Mouse (Mus musculus) olfactory bulb, adult 2 months (tissue): ENCODE data around the gene Sppl3.

ENCODE experiments used
- CTCF ChIP-seq: fragments of 200-500 bp; IDR thresholded peaks from 2 replicates; pipeline ENCODE4 v1.5.1; 2012; ENCODE audit warnings: low read depth, mild to moderate bottlenecking, low read length, moderate library complexity; ENCODE audit not compliant: insufficient read depth
- POLR2A ChIP-seq: fragments of 200-500 bp; IDR thresholded peaks from 2 replicates; pipeline ENCODE4 v1.6.1; 2012; ENCODE audit warnings: mild to moderate bottlenecking, low read depth, low read length, moderate library complexity; ENCODE audit not compliant: insufficient read depth

DNA sequence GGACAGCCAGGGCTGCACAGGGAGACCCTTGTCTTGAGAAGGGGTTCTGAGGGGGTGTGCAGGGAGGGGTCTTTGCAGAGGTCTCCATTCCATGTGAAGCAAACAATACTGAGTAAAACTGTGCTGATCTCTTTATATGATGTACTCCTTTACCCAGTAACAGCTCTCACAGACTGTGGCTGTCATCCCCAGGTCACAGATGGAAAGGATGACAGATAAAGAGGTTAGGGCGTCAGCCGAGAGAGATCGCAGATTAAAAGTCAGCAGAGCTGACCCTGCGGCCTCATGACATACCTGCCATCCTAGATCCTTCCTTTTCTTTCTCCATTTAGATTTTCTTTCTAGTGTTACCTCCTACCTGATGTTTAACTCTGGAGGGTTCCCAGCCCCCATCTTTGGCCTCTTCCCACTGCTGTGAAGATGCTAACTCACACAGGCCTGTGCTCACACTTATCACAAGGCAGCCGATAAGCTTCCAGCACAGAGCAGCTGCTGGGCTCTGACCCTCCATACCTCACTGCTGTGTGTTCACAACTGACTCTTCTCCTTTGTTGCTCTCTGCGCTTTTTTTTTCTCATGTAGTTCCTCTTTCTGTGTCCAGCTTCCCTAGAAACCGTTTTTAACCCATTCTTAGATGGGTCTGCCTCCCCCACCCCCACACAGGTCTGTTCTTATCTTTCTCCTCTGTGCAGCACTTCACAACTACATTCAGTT, 47.8 kb downstream of the Sppl3 start:
- no peak for TF ChIP-seq CTCF
- TF ChIP-seq POLR2A, result no peak
